Mouse (Mus musculus) CH12.LX (cell line): ENCODE data around the gene Yars. TPM values are rescaled to one million over a fixed set of nuclear protein-coding genes. Genes with fewer than 3 reads are reported as not detected.
"Not testable (repeated sequence)": the region's sequence is repeated elsewhere in the genome, so short reads cannot be mapped to it uniquely, and the experiment has no call there.

ENCODE experiments used
- DNase-seq: peaks from one replicate; pipeline ENCODE4 v3.0.0-alpha.2; 2013; ENCODE audit errors: extremely low read depth
- H3K27ac ChIP-seq: 2 replicates; pipeline ENCODE4 v1.5.1; 2012; ENCODE audit warnings: low read depth, mild to moderate bottlenecking, control low read depth, moderate library complexity; ENCODE audit not compliant: insufficient read depth
- H3K27me3 ChIP-seq: replicated peaks from 2 replicates; pipeline ENCODE3; 2012; ENCODE audit warnings: inconsistent platforms
- H3K36me3 ChIP-seq, 2 experiments: replicated peaks in 1 of 2; 2 replicates each; pipeline versions ENCODE3 to v1.6.1; 2012; ENCODE audit warnings: inconsistent platforms in 1 of 2, low read length in 1 of 2, mild to moderate bottlenecking in 1 of 2, mixed read lengths in 1 of 2, moderate library complexity in 1 of 2; ENCODE audit not compliant: control insufficient read depth in 1 of 2, insufficient read depth in 1 of 2
- H3K4me1 ChIP-seq, 2 experiments: 2 replicates each; pipeline ENCODE4 v1.6.1; 2012; ENCODE audit warnings: inconsistent platforms in 1 of 2, moderate library complexity in 1 of 2; ENCODE audit not compliant: insufficient read depth in 2 of 2, control insufficient read depth in 1 of 2
- H3K4me2 ChIP-seq: 2 replicates; pipeline ENCODE4 v1.6.1; 2012; ENCODE audit warnings: low read depth, mild to moderate bottlenecking, control low read depth; ENCODE audit not compliant: poor library complexity, insufficient read depth, severe bottlenecking
- H3K4me3 ChIP-seq, 3 experiments: fragments of 150-350 bp in 1 of 3; sonication (generic) in 1 of 3; replicated peaks in 1 of 3; 2 replicates each; pipeline versions ENCODE3 to v1.5.1; 2011 to 2012; ENCODE audit warnings: low read depth in 2 of 3, low read length in 2 of 3, mild to moderate bottlenecking in 2 of 3, moderate library complexity in 2 of 3, control low read depth in 1 of 3, improper control_type of control experiment in 1 of 3, inconsistent platforms in 1 of 3, mixed read lengths in 1 of 3; ENCODE audit not compliant: poor library complexity in 1 of 3
- H3K79me2 ChIP-seq: replicated peaks from 2 replicates; pipeline ENCODE4 v1.6.1; 2012; ENCODE audit warnings: mild to moderate bottlenecking, moderate library complexity; ENCODE audit not compliant: control insufficient read depth, poor library complexity, insufficient read depth, severe bottlenecking; ENCODE audit errors: extremely low read depth
- H3K9ac ChIP-seq: 2 replicates; pipeline ENCODE4 v1.6.1; 2012; ENCODE audit warnings: low read depth, mild to moderate bottlenecking, control low read depth, moderate library complexity; ENCODE audit not compliant: insufficient read depth
- H3K9me3 ChIP-seq: replicated peaks from 2 replicates; pipeline ENCODE3; 2012; ENCODE audit warnings: low read length, inconsistent platforms, mixed read lengths
- CHD2 ChIP-seq: IDR thresholded peaks from 2 replicates; pipeline ENCODE4 v1.6.1; 2011; ENCODE audit warnings: low read length, improper control_type of control experiment
- CTCF ChIP-seq, 2 experiments: IDR thresholded peaks in 1 of 2; conservative IDR thresholded peaks in 1 of 2; 2 replicates each; pipeline ENCODE4 v1.5.1; 2011 to 2012; ENCODE audit warnings: low read depth in 2 of 2, low read length in 2 of 2, improper control_type of control experiment in 1 of 2, inconsistent platforms in 1 of 2, mild to moderate bottlenecking in 1 of 2, moderate library complexity in 1 of 2
- E2F4 ChIP-seq: IDR thresholded peaks from 2 replicates; pipeline ENCODE4 v1.6.1; 2011; ENCODE audit warnings: low read depth, low read length, improper control_type of control experiment; ENCODE audit not compliant: insufficient replicate concordance
- ELF1 ChIP-seq: IDR thresholded peaks from 2 replicates; pipeline ENCODE4 v1.6.1; 2014; ENCODE audit warnings: low read depth, mild to moderate bottlenecking, inconsistent platforms, low read length, improper control_type of control experiment
- ETS1 ChIP-seq: conservative IDR thresholded peaks from 2 replicates; pipeline ENCODE4 v1.6.1; 2012; ENCODE audit warnings: low read depth, mild to moderate bottlenecking, inconsistent platforms, low read length, improper control_type of control experiment, moderate library complexity
- HCFC1 ChIP-seq: IDR thresholded peaks from 2 replicates; pipeline ENCODE4 v1.6.1; 2012; ENCODE audit warnings: low read depth, mild to moderate bottlenecking, inconsistent platforms, low read length, improper control_type of control experiment
- IRF4 ChIP-seq: IDR thresholded peaks from 2 replicates; pipeline ENCODE4 v1.6.1; 2014; ENCODE audit warnings: low read depth, mild to moderate bottlenecking, inconsistent platforms, low read length, improper control_type of control experiment
- JUN ChIP-seq: IDR thresholded peaks from 2 replicates; pipeline ENCODE4 v1.6.1; 2011; ENCODE audit warnings: low read depth, mild to moderate bottlenecking, low read length, improper control_type of control experiment, moderate library complexity; ENCODE audit not compliant: insufficient read depth
- JUND ChIP-seq: conservative IDR thresholded peaks from 2 replicates; pipeline ENCODE4 v1.6.1; 2011; ENCODE audit warnings: low read depth, low read length, improper control_type of control experiment
- MAFK ChIP-seq: IDR thresholded peaks from 2 replicates; pipeline ENCODE4 v1.6.1; 2011; ENCODE audit warnings: low read length, improper control_type of control experiment; ENCODE audit not compliant: insufficient replicate concordance
- MAZ ChIP-seq: IDR thresholded peaks from 2 replicates; pipeline ENCODE4 v1.6.1; 2012; ENCODE audit warnings: low read depth, mild to moderate bottlenecking, inconsistent platforms, low read length, improper control_type of control experiment, moderate library complexity
- MEF2A ChIP-seq: IDR thresholded peaks from 2 replicates; pipeline ENCODE4 v1.6.1; 2014; ENCODE audit warnings: low read depth, mild to moderate bottlenecking, inconsistent platforms, low read length, improper control_type of control experiment, borderline replicate concordance
- NRF1 ChIP-seq: IDR thresholded peaks from 2 replicates; pipeline ENCODE4 v1.6.1; 2014; ENCODE audit warnings: low read depth, mild to moderate bottlenecking, inconsistent platforms, low read length, improper control_type of control experiment, moderate library complexity
- PAX5 ChIP-seq: IDR thresholded peaks from 2 replicates; pipeline ENCODE4 v1.6.1; 2012; ENCODE audit warnings: low read length, inconsistent platforms, mixed read lengths
- POLR2A ChIP-seq: IDR thresholded peaks from 2 replicates; pipeline ENCODE4 v1.6.1; 2011; ENCODE audit warnings: low read depth, mild to moderate bottlenecking, improper control_type of control experiment, low read length
- POLR2AphosphoS2 ChIP-seq: IDR thresholded peaks from 2 replicates; pipeline ENCODE4 v1.6.1; 2011; ENCODE audit warnings: low read depth, low read length, improper control_type of control experiment
- RCOR1 ChIP-seq: conservative IDR thresholded peaks from 2 replicates; pipeline ENCODE4 v1.6.1; 2012; ENCODE audit warnings: low read depth, mild to moderate bottlenecking, inconsistent platforms, low read length, improper control_type of control experiment
- SIN3A ChIP-seq: IDR thresholded peaks from 2 replicates; pipeline ENCODE4 v1.6.1; 2012; ENCODE audit warnings: low read length, improper control_type of control experiment, inconsistent platforms
- SMC3 ChIP-seq: IDR thresholded peaks from 2 replicates; pipeline ENCODE4 v1.6.1; 2011; ENCODE audit warnings: low read depth, low read length, improper control_type of control experiment
- TBP ChIP-seq: conservative IDR thresholded peaks from 2 replicates; pipeline ENCODE4 v1.6.1; 2011; ENCODE audit warnings: low read depth, low read length, improper control_type of control experiment
- UBTF ChIP-seq: IDR thresholded peaks from 2 replicates; pipeline ENCODE4 v1.6.1; 2012; ENCODE audit warnings: low read depth, mild to moderate bottlenecking, inconsistent platforms, low read length, improper control_type of control experiment, moderate library complexity
- ZNF384 ChIP-seq: IDR thresholded peaks from 2 replicates; pipeline ENCODE4 v1.6.1; 2012; ENCODE audit warnings: low read depth, low read length, improper control_type of control experiment, inconsistent platforms
- dilution Hi-C: fragments of 300-500 bp; cut with MboI; formaldehyde crosslinking; loops from 2 replicates; pipeline ENCODE4 v1.14.3; 2020; ENCODE audit warnings: low sequenced_read_pairs; ENCODE audit not compliant: extremely low pct_unique_long_range_greater_than_20kb, extremely low pct_ligation_motif_present
- in situ Hi-C: fragments of 300-500 bp; cut with MboI; formaldehyde crosslinking; loops from 3 replicates; pipeline ENCODE4 v1.14.3; 2019; ENCODE audit warnings: low sequenced_read_pairs, low pct_ligation_motif_present, low pct_unique_long_range_greater_than_20kb, mixed read lengths
- polyA plus RNA-seq: library from polyadenylated mRNA; unstranded; fragments of >175 nt; gene quantifications from 2 replicates; pipeline ENCODE4 v1.2.1, GENCODE M21; 2012; ENCODE audit warnings: low read depth; ENCODE audit not compliant: insufficient read length
- total RNA-seq, 2 experiments: library from RNA; depleted of rRNA; stranded (reverse); fragments of 300-350 nt in 1 of 2; fragments of >200 nt in 1 of 2; gene quantifications; 2 replicates each; pipeline ENCODE4 v1.2.3; 2012 to 2014

The Yars gene
- total and polyA plus RNA-seq, 3 experiments, result 96.3 to 207 (median 180) TPM

GRCm38 (mm10) chr4:129211461-129211860, 21.9 kb downstream of the Yars start:
- TF ChIP-seq SMC3, result no peak
- no peak for TF ChIP-seq JUN
- TF ChIP-seq IRF4, result no peak
- TF ChIP-seq ELF1, result no peak
- TF ChIP-seq TBP, result no peak
- Histone ChIP-seq H3K27ac (no peak overlapping the region), H3K36me3 (peaks cover 78 to 90% of the 10 kb centered on the region in 2 experiments), H3K4me1 (no peaks in the 10 kb centered on the region), H3K9me3 (no peaks in the 10 kb centered on the region), H3K27me3 (no peaks in the 10 kb centered on the region), H3K79me2 (no peaks in the 10 kb centered on the region), H3K4me3 (no peak overlapping the region), H3K4me2 (no peak overlapping the region), H3K9ac (no peak overlapping the region)
- in situ Hi-C loops, result loop anchor here (10.0 kb wide), 1 partner anchor 243 kb away; no protein-coding TSS in a partner anchor
- dilution Hi-C loops, result no loop called here
- DNase-seq, result no peak

DNA sequence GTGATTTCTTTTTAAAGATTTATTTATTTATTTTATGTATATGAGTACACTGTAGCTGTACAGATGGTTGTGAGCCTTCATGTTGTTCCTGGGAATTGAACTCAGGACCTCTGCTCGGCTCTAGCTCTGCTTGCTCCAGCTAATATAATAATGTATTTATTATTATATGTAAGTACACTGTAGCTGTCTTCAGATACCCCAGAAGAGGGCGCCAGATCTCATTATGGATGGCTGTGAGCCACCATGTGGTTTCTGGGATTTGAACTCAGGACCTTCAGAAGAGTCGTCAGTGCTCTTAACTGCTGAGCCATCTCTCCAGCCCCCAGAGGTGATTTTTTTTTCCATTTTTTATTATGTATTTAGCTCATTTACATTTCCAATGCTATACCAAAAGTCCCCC, 22.9 kb downstream of the Yars start:
- H3K79me2 ChIP-seq, H3K9ac ChIP-seq, H3K9me3 ChIP-seq, H3K27me3 ChIP-seq, H3K4me3 ChIP-seq, H3K4me2 ChIP-seq, H3K4me1 ChIP-seq, DNase-seq, H3K27ac ChIP-seq, dilution Hi-C loops: not testable (repeated sequence)
- H3K36me3 ChIP-seq, result peaks cover 79 to 90% of the 10 kb centered on the region in 2 experiments
- TF ChIP-seq CTCF (conservative IDR thresholded peaks at IDR 0.05 in 1 of 2, IDR thresholded peaks at IDR 0.05 in 1 of 2; ENCODE audit: low read depth in 2 of 2, low read length in 2 of 2) (peak in 1 of 2 experiments; percentile 35; a peak in 1 of 4 replicates), SMC3 (peak; percentile 23; the same call in 1 of the 2 replicates)
- in situ Hi-C loops, result loop anchor here (10.0 kb wide), 1 partner anchor 242 kb away; no protein-coding TSS in a partner anchor

- in situ Hi-C loops, result loop anchor here (10.0 kb wide), 1 partner anchor 236 kb away; no protein-coding TSS in a partner anchor
- H3K36me3 ChIP-seq, result peaks cover 58 to 89% of the 10 kb centered on the region in 2 experiments
- H3K9ac ChIP-seq, result no peak overlapping the region
- H3K4me3 ChIP-seq, result no peak overlapping the region
- no peaks in the 10 kb centered on the region for H3K4me1 ChIP-seq
- no peaks in the 10 kb centered on the region for H3K79me2 ChIP-seq
- H3K27me3 ChIP-seq, result no peaks in the 10 kb centered on the region
- no peaks in the 10 kb centered on the region for H3K9me3 ChIP-seq
- no peak overlapping the region for H3K4me2 ChIP-seq
- TF ChIP-seq POLR2AphosphoS2 (no peak), CHD2 (no peak), ZNF384 (no peak), NRF1 (no peak), E2F4 (no peak), JUND (no peak), SMC3 (no peak), RCOR1 (no peak), SIN3A (no peak), IRF4 (no peak), HCFC1 (no peak), JUN (no peak), MAZ (no peak), ETS1 (no peak), MEF2A (no peak), MAFK (no peak), POLR2A (no peak), UBTF (no peak), PAX5 (no peak)
- TF ChIP-seq, all 38 proteins: peak for 0
- dilution Hi-C loops, result no loop called here
- DNase-seq, result no peak
- H3K27ac ChIP-seq, result no peak overlapping the region
Observed at GRCm38 (mm10) chr4:129218569-129219175, 29.1 kb downstream of the Yars start.
